Mouse (Mus musculus) liver, embryonic 14.5 days (tissue): ENCODE results near the gene Mecom. TPM values are rescaled to one million over a fixed set of nuclear protein-coding genes. Genes with fewer than 3 reads are reported as not detected.

Experiments
- ATAC-seq: fragments of 200-750 bp; cut with Nextera tagmentation; 2 replicates; pipeline ENCODE4 v1.8.0; 2017; ENCODE audit warnings: moderate number of reproducible peaks, mild to moderate bottlenecking, moderate library complexity; ENCODE audit not compliant: insufficient read depth
- DNase-seq, 3 experiments: peaks; one replicate each; pipeline ENCODE4 v3.0.0-alpha.2; 2012 to 2013; ENCODE audit warnings: low read depth in 3 of 3, low spot score in 3 of 3
- H3K27ac ChIP-seq: fragments of 300-500 bp; sonication (generic); 2 replicates; pipeline ENCODE4 v1.5.1; 2014; ENCODE audit warnings: moderate library complexity, mild to moderate bottlenecking, control low read depth, inconsistent platforms
- H3K27me3 ChIP-seq: fragments of 300-500 bp; sonication (generic); 2 replicates; pipeline ENCODE4 v1.6.1; 2014; ENCODE audit warnings: mild to moderate bottlenecking, low read length, moderate library complexity; ENCODE audit not compliant: control insufficient read depth, insufficient read depth
- H3K36me3 ChIP-seq: fragments of 300-500 bp; sonication (generic); replicated peaks from 2 replicates; pipeline ENCODE4 v1.6.1; 2014; ENCODE audit warnings: low read depth; ENCODE audit not compliant: control insufficient read depth, insufficient read depth
- H3K4me1 ChIP-seq, 2 experiments: fragments of 200-500 bp in 1 of 2; fragments of 300-500 bp in 1 of 2; sonication (generic) in 1 of 2; replicated peaks; 2 replicates each; pipeline ENCODE4 v1.6.1; 2012 to 2014; ENCODE audit warnings: antibody characterized with exemption in 1 of 2, inconsistent platforms in 1 of 2, low read length in 1 of 2; ENCODE audit not compliant: control insufficient read depth in 2 of 2, insufficient read depth in 2 of 2
- H3K4me2 ChIP-seq: fragments of 300-500 bp; sonication (generic); 2 replicates; pipeline ENCODE4 v1.6.1; 2014; ENCODE audit warnings: low read depth, mild to moderate bottlenecking, control low read depth, moderate library complexity
- H3K4me3 ChIP-seq, 2 experiments: fragments of 200-500 bp in 1 of 2; fragments of 300-500 bp in 1 of 2; sonication (generic) in 1 of 2; 2 replicates each; pipeline ENCODE4 v1.5.1; 2012 to 2014; ENCODE audit warnings: low read depth in 2 of 2, low read length in 2 of 2, mild to moderate bottlenecking in 2 of 2, control low read depth in 1 of 2, inconsistent platforms in 1 of 2, moderate library complexity in 1 of 2; ENCODE audit not compliant: insufficient read depth in 1 of 2
- H3K9ac ChIP-seq: fragments of 300-500 bp; sonication (generic); replicated peaks from 2 replicates; pipeline ENCODE4 v1.6.1; 2014; ENCODE audit warnings: mild to moderate bottlenecking, control low read depth, moderate library complexity
- H3K9me3 ChIP-seq: fragments of 300-500 bp; sonication (generic); 2 replicates; pipeline ENCODE4 v1.6.1; 2016; ENCODE audit warnings: low read length, mixed read lengths; ENCODE audit not compliant: control insufficient read depth
- CTCF ChIP-seq: IDR thresholded peaks from 2 replicates; pipeline ENCODE4 v1.5.1; 2016; ENCODE audit warnings: antibody characterized with exemption, low read depth, control low read depth
- EP300 ChIP-seq: IDR thresholded peaks from 2 replicates; pipeline ENCODE4 v1.6.1; 2016; ENCODE audit warnings: antibody characterized with exemption, low read depth
- WGBS: fragments of 180-500 bp; shearing (Covaris S2); extraction: QIAGEN DNeasy Blood & Tissue Kit; methylation state at CpG from one replicate; pipeline ENCODE4 v1.1.7; 2014; ENCODE audit not compliant: insufficient replicate concordance; 5-methylcytosine and 5-hydroxymethylcytosine counted together
- polyA plus RNA-seq, 2 experiments: library from polyadenylated mRNA; depleted of rRNA in 1 of 2; stranded (reverse) in 1 of 2; unstranded in 1 of 2; fragments of >200 nt; fragmentation: Nextera tagmentation in 1 of 2; extraction: Ambion mirVana in 1 of 2; gene quantifications; 2 replicates each; pipeline versions ENCODE4 v1.2.1 to v1.2.3; 2012 to 2014

Gene Mecom
- polyA plus RNA-seq, 2 experiments, result 0.67 to 0.75 TPM

- 54% methylated on average over 4 of the region's 4 CpGs for WGBS
- TF ChIP-seq EP300, result no peak
- TF ChIP-seq CTCF, result no peak
- ATAC-seq, result no peak
These were observed 263.7 kb downstream of the Mecom start for GRCm38 (mm10) chr3:30284094-30284493.

GRCm38 (mm10) chr3:30283562-30283961 lies 264.2 kb downstream of the Mecom start:
- no peak overlapping the region for H3K9ac ChIP-seq
- WGBS, result 48% methylated on average over 5 of the region's 5 CpGs
- H3K36me3 ChIP-seq, result no peaks in the 10 kb centered on the region
- H3K4me1 ChIP-seq, result no peaks in the 10 kb centered on the region
- DNase-seq (no peak), ATAC-seq (no peak)
- H3K9me3 ChIP-seq, result no peaks in the 10 kb centered on the region
- no peak overlapping the region for H3K4me2 ChIP-seq
- no peak overlapping the region for H3K4me3 ChIP-seq
- no peak overlapping the region for H3K27ac ChIP-seq
- no peaks in the 10 kb centered on the region for H3K27me3 ChIP-seq
- no peak for TF ChIP-seq CTCF
- TF ChIP-seq EP300, result no peak

More at GRCm38 (mm10) chr3:30284094-30284493, 263.7 kb downstream of the Mecom start:
- H3K36me3 ChIP-seq, result no peaks in the 10 kb centered on the region
- no peak overlapping the region for H3K9ac ChIP-seq
- H3K4me2 ChIP-seq, result no peak overlapping the region
- H3K4me3 ChIP-seq, result no peak overlapping the region
- H3K27ac ChIP-seq, result no peak overlapping the region
- no peaks in the 10 kb centered on the region for H3K4me1 ChIP-seq
- H3K9me3 ChIP-seq, result no peaks in the 10 kb centered on the region
- no peaks in the 10 kb centered on the region for H3K27me3 ChIP-seq
- no peak for DNase-seq

GRCm38 (mm10) chr3:30277569-30277968 lies 270.2 kb downstream of the Mecom start:
- H3K4me2 ChIP-seq, result no peak overlapping the region
- no peaks in the 10 kb centered on the region for H3K27me3 ChIP-seq
- no peak overlapping the region for H3K9ac ChIP-seq
- TF ChIP-seq CTCF, result no peak
- no peak overlapping the region for H3K27ac ChIP-seq
- H3K9me3 ChIP-seq, result no peaks in the 10 kb centered on the region
- no peaks in the 10 kb centered on the region for H3K36me3 ChIP-seq
- 73% methylated on average over 10 of the region's 10 CpGs for WGBS
- H3K4me3 ChIP-seq, result no peak overlapping the region
- DNase-seq (no peak), ATAC-seq (no peak)
- H3K4me1 ChIP-seq, result no peaks in the 10 kb centered on the region

GRCm38 (mm10) chr3:30276099-30276498 lies 271.7 kb downstream of the Mecom start:
- no peak for ATAC-seq
- 82% methylated on average over 8 of the region's 8 CpGs for WGBS

GRCm38 (mm10) chr3:30269253-30269652 lies 278.6 kb downstream of the Mecom start:
- no peaks in the 10 kb centered on the region for H3K36me3 ChIP-seq
- ATAC-seq (no peak), DNase-seq (no peak)
- no peak overlapping the region for H3K4me3 ChIP-seq
- 48% methylated on average over 3 of the region's 3 CpGs for WGBS
- no peaks in the 10 kb centered on the region for H3K9me3 ChIP-seq
- H3K27me3 ChIP-seq, result no peaks in the 10 kb centered on the region
- TF ChIP-seq EP300 (no peak), CTCF (peak; percentile 17; the same call in 1 of the 2 replicates)
- H3K4me1 ChIP-seq, result no peaks in the 10 kb centered on the region
- H3K27ac ChIP-seq, result no peak overlapping the region
- H3K4me2 ChIP-seq, result no peak overlapping the region
- no peak overlapping the region for H3K9ac ChIP-seq

More at GRCm38 (mm10) chr3:30276099-30276498, 271.7 kb downstream of the Mecom start:
- H3K36me3 ChIP-seq, result no peaks in the 10 kb centered on the region
- no peaks in the 10 kb centered on the region for H3K4me1 ChIP-seq
- no peaks in the 10 kb centered on the region for H3K27me3 ChIP-seq
- H3K9ac ChIP-seq, result no peak overlapping the region
- H3K4me3 ChIP-seq, result no peak overlapping the region
- no peak for DNase-seq
- H3K9me3 ChIP-seq, result no peaks in the 10 kb centered on the region
- no peak overlapping the region for H3K4me2 ChIP-seq
- H3K27ac ChIP-seq, result no peak overlapping the region
- no peak for TF ChIP-seq EP300
- no peak for TF ChIP-seq CTCF

- H3K9ac ChIP-seq, result no peak overlapping the region
- H3K36me3 ChIP-seq, result no peaks in the 10 kb centered on the region
- H3K27ac ChIP-seq, result no peak overlapping the region
- WGBS, result 42% methylated on average over 4 of the region's 4 CpGs
- H3K27me3 ChIP-seq, result no peaks in the 10 kb centered on the region
- TF ChIP-seq EP300 (no peak), CTCF (no peak)
- DNase-seq (no peak), ATAC-seq (no peak)
- no peak overlapping the region for H3K4me2 ChIP-seq
- no peaks in the 10 kb centered on the region for H3K4me1 ChIP-seq
- H3K9me3 ChIP-seq, result no peaks in the 10 kb centered on the region
- H3K4me3 ChIP-seq, result no peak overlapping the region
These were observed 286.9 kb downstream of the Mecom start for GRCm38 (mm10) chr3:30260945-30261344.
